Mouse (Mus musculus): ENCODE data around the gene Cox7a1.

The Cox7a1 gene

GRCm38 (mm10) chr7:30220008-30220356, 36.0 kb downstream of the Cox7a1 start:
- DNase-seq (ENCODE audit: low spot score in 2 of 2) = no peak

GRCm38 (mm10) chr7:30221433-30221832, 37.5 kb downstream of the Cox7a1 start:
- DNase-seq (ENCODE audit: low spot score in 2 of 2) = no peak

- DNase-seq (ENCODE audit: low spot score in 2 of 2) = no peak
Observed at GRCm38 (mm10) chr7:30222205-30222604, 38.3 kb downstream of the Cox7a1 start.

- no peak for DNase-seq (ENCODE audit: low spot score in 2 of 2)
Observed at GRCm38 (mm10) chr7:30224206-30224605, 40.3 kb downstream of the Cox7a1 start.

GRCm38 (mm10) chr7:30231328-30231668, 47.4 kb downstream of the Cox7a1 start:
- DNase-seq (ENCODE audit: low spot score in 2 of 2) = no peak

- DNase-seq (ENCODE audit: low spot score in 2 of 2) = peak; percentile 88 to 92
Observed at GRCm38 (mm10) chr7:30231669-30232454, 47.9 kb downstream of the Cox7a1 start, which contains the start of the genes Polr2i and Tbcb. TSS of gene Polr2i (plus strand) at chr7:30231948. TSS of gene Tbcb (minus strand) at chr7:30232272.

GRCm38 (mm10) chr7:30232631-30233148, 48.7 kb downstream of the Cox7a1 start:
- DNase-seq (ENCODE audit: low spot score in 2 of 2) = peak; percentile 33 to 57

GRCm38 (mm10) chr7:30233387-30233786, 49.4 kb downstream of the Cox7a1 start:
- no peak for DNase-seq (ENCODE audit: low spot score in 2 of 2)

- DNase-seq (ENCODE audit: low spot score in 2 of 2) = no peak
Observed at GRCm38 (mm10) chr7:30234276-30234858, 50.4 kb downstream of the Cox7a1 start.

- DNase-seq (ENCODE audit: low spot score in 2 of 2) = no peak
Observed at GRCm38 (mm10) chr7:30235091-30235490, 51.1 kb downstream of the Cox7a1 start.

GRCm38 (mm10) chr7:30235625-30236024, 51.7 kb downstream of the Cox7a1 start, which contains the start of gene Ovol3:
TSS of gene Ovol3 (minus strand) at chr7:30235725.
- no peak for DNase-seq (ENCODE audit: low spot score in 2 of 2)

All from spleen, postnatal 14 days (tissue).